Mouse (Mus musculus): ENCODE measurements around the gene Fcer1a.
"Not testable (repeated sequence)": the region's sequence is repeated elsewhere in the genome, so short reads cannot be mapped to it uniquely, and the experiment has no call there.

Gene Fcer1a

GRCm38 (mm10) chr1:173227081-173227480 is at the start of gene Fcer1a:
Gene Fcer1a, minus strand, starts transcription at chr1:173227214.
- no peak for DNase-seq

- no peak for DNase-seq
Observed at GRCm38 (mm10) chr1:173265701-173266100, 38.7 kb upstream of the Fcer1a start, which contains the start of gene Olfr418. Gene Olfr418, plus strand, starts transcription at chr1:173266001.

GRCm38 (mm10) chr1:173249888-173250287 is 22.9 kb upstream of the Fcer1a start:
- no peak for DNase-seq

GRCm38 (mm10) chr1:173237004-173237403 is 10.0 kb upstream of the Fcer1a start:
- DNase-seq, result not testable (repeated sequence)

GRCm38 (mm10) chr1:173216481-173216880 is 10.5 kb downstream of the Fcer1a start:
- DNase-seq, result no peak

GRCm38 (mm10) chr1:173212092-173212491 is 14.9 kb downstream of the Fcer1a start, which contains the start of gene Olfr1404:
Gene Olfr1404, plus strand, starts transcription at chr1:173212392.
- DNase-seq, result no peak

- no peak for DNase-seq
Observed at GRCm38 (mm10) chr1:173197508-173197907, 29.5 kb downstream of the Fcer1a start, which contains the start of gene Olfr218. Gene Olfr218, plus strand, starts transcription at chr1:173197808.

- DNase-seq, result no peak
Observed at GRCm38 (mm10) chr1:173196359-173196758, 30.7 kb downstream of the Fcer1a start.

GRCm38 (mm10) chr1:173192059-173192458 is 35.0 kb downstream of the Fcer1a start:
- no peak for DNase-seq

- no peak for DNase-seq
Observed at GRCm38 (mm10) chr1:173190540-173190939, 36.5 kb downstream of the Fcer1a start, which contains the start of gene Olfr1406. Gene Olfr1406, minus strand, starts transcription at chr1:173190640.

- no peak for DNase-seq
Observed at GRCm38 (mm10) chr1:173174154-173174842, 52.7 kb downstream of the Fcer1a start.

Data from kidney, adult 8-10 months (tissue).